Mouse (Mus musculus): ENCODE measurements around the gene Manf.

Gene Manf

DNA sequence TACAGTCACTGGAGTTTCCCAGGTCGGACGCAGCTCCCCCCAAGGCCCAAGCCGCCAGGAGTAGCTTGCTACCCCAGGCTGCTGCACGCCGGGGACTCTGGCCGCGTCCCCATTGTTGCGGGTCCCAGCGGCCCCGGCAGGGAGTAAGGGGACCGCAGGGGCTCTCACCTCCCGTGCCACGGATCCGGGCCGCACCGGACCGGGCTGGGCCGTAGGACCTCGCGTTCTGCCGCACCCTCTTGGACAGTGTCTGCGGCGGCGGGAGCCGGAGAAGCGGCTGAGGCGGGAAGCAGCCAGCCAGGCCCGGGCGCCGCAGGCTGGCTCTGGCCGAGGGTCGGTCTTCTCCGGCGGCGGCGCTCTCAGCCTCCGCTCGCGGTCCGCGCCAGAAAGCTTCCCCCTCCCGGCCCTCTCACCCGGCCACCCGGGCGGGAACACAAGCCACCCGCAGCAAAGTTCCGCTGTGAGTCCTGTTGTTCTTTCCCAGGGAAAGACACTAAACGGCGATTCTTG is 102.9 kb downstream of the Manf start, which contains the start of gene Rad54l2:
TSS of gene Rad54l2 (minus strand) at position 383 of the 510 bp plus-strand sequence.
- in situ Hi-C loops (cut with MboI, MseI): no loop called here
